Mouse (Mus musculus) spleen, postnatal 36 days (tissue): ENCODE measurements around the gene Wap.
"Not testable (repeated sequence)": the region's sequence is repeated elsewhere in the genome, so short reads cannot be mapped to it uniquely, and the experiment has no call there.

Experiments used
- DNase-seq, 2 experiments: peaks; one replicate each; pipeline ENCODE4 v3.0.0; 2022; ENCODE audit warnings: low spot score in 2 of 2, mixed read lengths in 1 of 2

Wap gene

GRCm38 (mm10) chr11:6638537-6638936 lies at the start of gene Wap:
Gene Wap (minus strand): TSS chr11:6638637.
- DNase-seq = no peak

DNA sequence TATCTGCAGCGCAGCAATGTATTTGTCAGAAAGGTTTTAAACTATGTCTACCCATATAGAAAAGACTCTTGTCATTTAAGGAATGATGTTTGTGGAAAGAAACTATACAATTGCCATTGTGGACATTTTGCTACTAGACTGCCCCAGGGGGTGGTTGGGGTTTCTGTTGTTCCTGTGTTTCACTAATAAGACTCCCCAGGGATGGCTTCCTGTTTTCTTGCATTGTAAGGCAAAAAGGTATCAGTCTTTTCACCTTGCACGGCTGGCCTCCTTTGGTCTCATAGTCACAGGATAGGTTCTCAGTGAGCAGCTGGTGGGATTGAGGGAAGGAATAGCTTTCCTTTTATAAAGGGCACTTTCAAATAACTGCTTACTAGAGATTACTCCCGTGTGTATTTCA lies 46.3 kb upstream of the Wap start:
- no peak for DNase-seq

DNA sequence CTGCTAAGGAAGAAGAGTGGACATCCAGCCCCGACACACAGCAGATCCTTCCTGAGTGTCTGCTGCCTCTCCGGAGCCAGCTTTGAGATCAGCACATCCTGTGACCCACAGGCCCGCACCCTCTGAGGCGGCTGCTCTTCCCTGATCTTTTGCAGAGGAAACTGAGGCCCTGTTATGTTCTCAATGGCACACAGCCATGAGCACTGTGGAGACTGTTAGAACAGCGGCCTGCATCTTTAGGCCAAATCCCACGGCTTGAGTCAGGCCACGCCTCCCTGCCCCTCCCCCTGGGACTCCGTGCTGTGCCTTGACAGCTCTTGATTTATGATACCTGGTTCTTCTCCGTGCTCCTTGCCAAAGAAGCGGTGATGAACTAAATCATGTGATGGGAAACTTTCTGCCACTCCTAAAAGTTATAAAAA lies 42.0 kb upstream of the Wap start:
- no peak for DNase-seq

GRCm38 (mm10) chr11:6679694-6680396 lies 41.4 kb upstream of the Wap start:
- DNase-seq = no peak

DNA sequence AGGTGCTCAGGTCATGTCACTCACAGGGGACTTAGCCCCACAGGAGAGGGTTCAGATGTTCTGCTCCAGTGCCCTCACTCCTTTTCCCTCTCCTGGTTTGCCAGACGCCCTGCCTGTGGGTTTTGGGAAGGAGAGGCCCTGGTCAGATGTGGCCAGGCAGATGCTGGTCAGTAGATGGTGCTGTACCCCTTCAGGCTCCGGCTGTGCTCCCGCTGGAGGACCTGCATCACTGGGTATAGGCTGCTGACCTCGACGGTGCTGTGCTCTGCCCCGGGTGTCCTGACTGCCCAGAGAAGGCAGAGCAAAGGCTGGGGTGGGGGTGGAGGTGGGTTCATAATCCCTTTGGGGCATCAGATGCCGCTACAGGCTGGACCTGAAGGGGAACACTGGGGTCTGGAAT lies 39.1 kb upstream of the Wap start:
- DNase-seq = no peak

DNA sequence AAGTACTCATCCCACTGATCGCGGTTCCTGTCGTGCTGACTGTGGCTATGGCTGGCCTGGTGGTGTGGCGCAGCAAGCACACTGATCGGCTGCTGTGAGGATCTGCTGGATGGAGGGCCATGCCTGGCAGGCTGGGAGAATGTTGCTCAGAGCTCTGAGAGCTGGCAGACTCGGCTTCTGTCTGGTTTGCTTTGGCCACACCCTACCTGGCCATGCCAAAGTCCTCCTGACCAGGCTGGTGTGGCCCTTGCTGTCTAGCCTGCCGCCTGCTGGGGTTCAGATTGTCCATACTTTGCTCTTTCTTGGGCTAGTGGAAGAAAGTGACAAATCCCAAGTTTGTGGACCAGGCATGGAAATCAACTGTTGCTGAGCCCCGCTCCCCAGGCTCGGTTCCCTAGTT lies 38.2 kb upstream of the Wap start:
- no peak for DNase-seq

- no peak for DNase-seq
Observed at GRCm38 (mm10) chr11:6675402-6675801, 37.0 kb upstream of the Wap start.

DNA sequence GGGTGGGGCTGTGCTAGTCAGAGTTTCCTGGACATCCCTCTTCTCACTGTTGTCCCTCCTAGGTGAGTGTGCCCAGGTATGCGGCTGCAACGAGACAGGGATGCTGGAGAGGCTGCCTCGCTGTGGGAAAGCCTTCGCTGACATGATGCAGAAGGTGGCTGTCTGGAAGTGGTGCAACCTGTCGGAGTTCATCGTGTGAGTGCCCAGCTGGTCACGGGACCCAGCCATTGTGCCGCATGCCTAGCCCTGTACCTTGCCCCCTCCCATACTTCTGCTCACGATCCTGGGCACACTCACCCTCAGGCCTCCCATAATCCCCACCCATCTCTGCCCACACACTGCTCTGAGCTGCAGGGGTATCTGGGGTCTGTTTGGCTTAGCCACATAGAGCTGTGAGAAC lies 36.3 kb upstream of the Wap start:
- DNase-seq = no peak

GRCm38 (mm10) chr11:6670826-6671225 lies 32.4 kb upstream of the Wap start:
- DNase-seq = no peak

DNA sequence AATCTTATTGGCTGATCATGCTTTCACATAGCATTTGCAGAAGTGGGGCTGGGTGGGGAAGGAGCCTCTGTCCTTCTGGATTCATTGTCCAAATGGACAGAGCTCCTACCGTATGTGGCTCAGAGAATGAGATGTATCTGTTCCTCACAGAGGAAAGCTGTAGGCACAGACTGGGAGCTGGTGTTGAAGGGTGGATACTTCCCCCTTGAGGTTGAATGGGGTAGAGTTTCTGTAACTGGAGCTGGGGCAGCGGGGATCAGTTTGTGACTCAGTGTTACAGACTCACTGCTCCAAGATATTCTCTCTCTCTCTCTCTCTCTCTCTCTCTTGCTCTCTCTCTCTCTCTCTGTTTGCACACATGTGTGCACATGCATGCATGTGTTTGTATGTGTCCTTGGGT lies 31.6 kb upstream of the Wap start:
- no peak for DNase-seq

DNA sequence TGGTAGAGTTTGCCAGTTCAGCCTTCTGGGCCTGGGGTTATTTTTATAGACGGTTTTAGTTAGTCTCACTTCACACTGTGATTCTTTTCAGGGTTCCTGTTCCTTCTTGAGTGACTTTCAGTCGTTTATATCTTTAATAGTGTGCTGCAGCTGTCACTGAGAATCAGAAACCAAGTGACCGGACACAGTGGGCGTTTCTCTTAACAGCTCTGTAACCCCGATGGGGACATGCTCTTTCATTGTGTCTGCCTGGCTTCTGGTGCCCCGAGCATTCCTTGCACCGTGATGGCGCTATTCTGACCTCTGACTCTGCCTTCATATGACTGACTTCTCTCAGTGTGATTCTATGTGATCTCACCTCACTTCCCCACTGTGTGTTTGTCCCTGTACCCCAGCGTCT lies 30.6 kb upstream of the Wap start:
- no peak for DNase-seq

GRCm38 (mm10) chr11:6666634-6667033 lies 28.2 kb upstream of the Wap start:
- DNase-seq = no peak

DNA sequence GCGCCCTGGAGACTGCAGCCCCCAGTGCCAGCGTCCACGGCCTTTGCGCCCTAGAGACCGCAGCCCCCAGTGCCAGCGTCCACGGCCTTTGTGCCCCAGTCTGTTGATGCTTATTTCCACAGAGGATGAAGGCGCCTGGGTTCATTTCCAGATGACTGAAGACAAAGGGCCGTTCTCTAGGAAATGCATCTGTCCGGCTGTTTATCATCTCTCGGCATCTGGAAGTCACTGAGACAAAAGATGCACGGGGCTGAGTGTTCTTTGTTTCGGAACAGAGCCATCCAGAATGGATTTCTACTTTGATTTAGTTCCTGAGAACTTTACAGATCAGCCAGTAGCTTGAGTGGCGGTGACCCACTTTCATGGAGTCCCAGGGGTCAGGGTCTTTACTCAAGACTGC lies 22.8 kb upstream of the Wap start:
- no peak for DNase-seq

GRCm38 (mm10) chr11:6658271-6658670 lies 19.8 kb upstream of the Wap start, which contains the start of gene Ramp3:
Gene Ramp3 (plus strand): TSS chr11:6658521.
- no peak for DNase-seq

- peak; percentile 59 to 75 for DNase-seq
Observed at GRCm38 (mm10) chr11:6654903-6655302, 16.5 kb upstream of the Wap start.

DNA sequence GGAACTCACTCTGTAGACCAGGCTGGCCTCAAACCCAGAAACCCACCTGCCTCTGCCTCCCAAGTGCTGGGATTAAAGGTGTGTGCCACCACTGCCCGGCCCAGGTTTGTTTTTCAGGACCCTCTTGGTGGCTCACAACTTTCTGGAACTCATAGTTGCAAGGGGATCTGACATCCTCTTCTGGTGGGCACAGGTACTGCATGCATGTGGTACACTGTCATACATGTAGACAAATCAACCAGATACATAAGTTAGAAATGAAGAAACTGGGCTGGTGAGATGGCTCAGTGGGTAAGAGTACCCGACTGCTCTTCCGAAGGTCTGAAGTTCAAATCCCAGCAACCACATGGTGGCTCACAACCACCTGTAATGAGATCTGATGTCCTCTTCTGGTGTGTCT lies 14.5 kb upstream of the Wap start:
- DNase-seq = not testable (repeated sequence)

- DNase-seq = no peak
Observed at GRCm38 (mm10) chr11:6650519-6650918, 12.1 kb upstream of the Wap start.

DNA sequence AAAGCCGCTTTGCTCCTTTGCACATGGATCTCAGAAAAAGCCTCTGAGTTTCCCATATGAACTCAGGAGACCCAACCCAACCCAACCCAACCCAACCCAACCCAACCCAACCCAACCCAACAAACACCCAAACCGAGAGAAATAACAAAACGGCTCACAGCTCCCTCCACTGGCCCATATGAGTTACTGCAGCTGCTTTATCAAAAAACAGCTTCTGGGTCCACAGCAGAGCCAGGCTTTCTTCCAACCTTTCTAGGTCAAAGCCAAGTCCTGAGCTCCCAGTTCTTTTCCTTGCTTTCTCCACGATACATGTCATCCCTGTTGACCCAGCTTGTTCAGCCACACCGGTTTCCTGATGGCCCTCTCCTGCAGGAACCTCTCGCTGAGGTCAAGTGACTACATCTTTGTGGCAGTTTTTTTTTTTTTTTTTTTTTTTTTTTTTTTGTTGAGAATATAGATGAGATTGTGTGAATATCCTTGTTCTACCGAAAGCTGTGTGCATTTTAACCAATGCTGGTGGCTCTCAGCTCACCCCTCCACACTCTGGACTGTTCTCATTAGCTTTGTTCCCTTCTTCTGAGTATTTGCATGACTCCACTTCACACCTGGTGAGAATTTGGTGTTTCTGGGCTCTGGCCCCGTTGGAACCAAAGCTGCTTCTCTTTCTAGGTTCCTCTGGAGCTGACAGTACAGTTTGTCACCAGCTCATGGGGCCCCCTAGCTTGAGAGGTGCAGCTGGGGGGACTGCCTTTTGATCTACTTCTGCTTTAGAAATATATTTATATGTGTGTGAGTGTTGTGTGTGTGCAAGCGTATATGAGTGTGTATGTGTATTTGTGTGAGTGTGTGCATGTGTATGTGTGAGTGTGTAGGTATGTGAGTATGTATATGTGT lies 9.6 kb upstream of the Wap start:
- no peak for DNase-seq

GRCm38 (mm10) chr11:6644566-6644965 lies 6.1 kb upstream of the Wap start:
- DNase-seq = no peak

DNA sequence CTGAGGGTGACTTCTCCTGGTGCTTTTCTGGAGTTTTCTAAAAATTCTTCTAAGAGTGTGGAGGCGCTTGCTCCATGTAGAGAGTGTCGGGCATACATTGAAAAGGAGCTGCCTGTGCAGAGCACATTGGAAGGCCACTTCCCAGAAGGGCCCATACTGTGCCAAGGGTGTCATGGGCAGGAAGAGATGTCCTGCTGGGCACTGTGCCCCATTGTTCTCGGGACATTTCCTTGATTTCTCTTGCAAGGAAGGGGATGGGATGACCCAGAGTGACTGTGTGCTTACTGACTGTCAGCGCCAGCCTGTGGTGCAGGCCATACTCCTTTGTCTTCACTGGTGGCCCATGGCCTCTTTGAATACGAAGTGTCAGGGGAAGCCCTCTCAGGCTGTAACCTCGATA lies 635 bp upstream of the Wap start:
- no peak for DNase-seq

DNA sequence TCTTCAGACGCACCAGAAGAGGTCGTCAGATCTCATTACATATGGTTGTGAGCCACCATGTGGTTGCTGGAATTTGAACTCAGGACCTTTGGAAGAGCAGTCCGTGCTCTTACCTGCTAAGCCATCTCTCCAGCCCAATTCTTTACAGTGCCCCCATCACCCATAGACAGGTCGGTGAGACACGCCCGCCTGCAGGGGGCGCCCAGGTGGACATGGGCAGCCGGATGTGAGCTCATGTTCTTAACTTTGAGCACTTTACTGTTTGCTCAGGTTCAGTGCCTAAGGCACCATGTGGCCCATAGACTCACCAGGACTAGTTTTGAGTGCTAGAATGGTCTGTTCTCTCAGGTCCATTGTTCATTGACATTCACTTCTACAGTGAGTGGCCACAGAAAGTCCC lies 2.3 kb downstream of the Wap start:
- no peak for DNase-seq

- DNase-seq = peak in 1 of 2 experiments; percentile 45
Observed at GRCm38 (mm10) chr11:6629655-6630054, 8.8 kb downstream of the Wap start.

DNA sequence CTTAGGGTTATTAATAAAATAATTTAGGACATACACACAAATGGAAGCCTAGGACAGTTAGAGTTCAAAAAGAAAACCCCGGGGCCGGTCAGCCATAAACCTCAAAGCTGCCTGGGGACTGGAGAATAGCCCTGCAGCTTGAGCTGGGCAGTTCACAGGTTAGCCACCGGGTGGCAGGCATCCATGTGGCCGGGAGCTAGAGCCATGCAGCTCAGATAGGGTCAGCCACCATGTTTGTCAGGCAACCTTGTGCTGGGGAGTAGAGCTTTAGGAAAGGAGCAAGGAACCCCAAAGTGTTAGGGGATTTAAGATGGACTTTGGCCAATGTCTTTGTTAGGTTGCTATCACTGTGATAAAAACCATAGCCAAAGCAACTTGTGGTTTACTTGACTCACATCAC lies 9.9 kb downstream of the Wap start:
- DNase-seq = peak; percentile 67
